Mouse (Mus musculus) spleen, adult 2 months (tissue): ENCODE measurements around the gene Gucy2e. TPM values are rescaled to one million over a fixed set of nuclear protein-coding genes. Genes with fewer than 3 reads are reported as not detected.
A peak's percentile ranks its signal among the peaks of the same experiment; 100 is the strongest.

Experiments used
- DNase-seq, 2 experiments: peaks; one replicate each; pipeline versions ENCODE4 v3.0.0 to v3.0.0-alpha.2; 2012 to 2021; ENCODE audit warnings: low spot score in 2 of 2, low read depth in 1 of 2
- H3K27ac ChIP-seq: fragments of 200-500 bp; 2 replicates; pipeline ENCODE4 v1.5.1; 2012; ENCODE audit warnings: low read length, inconsistent platforms; ENCODE audit not compliant: insufficient read depth
- H3K27me3 ChIP-seq: fragments of 200-500 bp; 2 replicates; pipeline ENCODE4 v1.6.1; 2012; ENCODE audit warnings: mild to moderate bottlenecking, moderate library complexity, low read length, inconsistent platforms; ENCODE audit not compliant: control insufficient read depth, insufficient read depth
- H3K36me3 ChIP-seq: fragments of 200-500 bp; 2 replicates; pipeline ENCODE4 v1.6.1; 2012; ENCODE audit warnings: mild to moderate bottlenecking, low read length, inconsistent platforms; ENCODE audit not compliant: control insufficient read depth, insufficient read depth
- H3K4me1 ChIP-seq: fragments of 200-500 bp; 2 replicates; pipeline ENCODE4 v1.6.1; 2011; ENCODE audit warnings: inconsistent platforms; ENCODE audit not compliant: control insufficient read depth, insufficient read depth, insufficient read length
- H3K4me3 ChIP-seq: fragments of 200-500 bp; 2 replicates; pipeline ENCODE4 v1.5.1; 2011; ENCODE audit warnings: mild to moderate bottlenecking, inconsistent platforms; ENCODE audit not compliant: insufficient read depth, insufficient read length; ENCODE audit errors: extremely low read depth
- CTCF ChIP-seq: fragments of 200-500 bp; IDR thresholded peaks from 2 replicates; pipeline ENCODE4 v1.5.1; 2011; ENCODE audit warnings: mild to moderate bottlenecking, inconsistent platforms; ENCODE audit not compliant: insufficient read depth, insufficient read length, insufficient replicate concordance; ENCODE audit errors: extremely low read depth
- POLR2A ChIP-seq: fragments of 200-500 bp; IDR thresholded peaks from 2 replicates; pipeline ENCODE4 v1.6.1; 2011; ENCODE audit warnings: low read depth, low read length, inconsistent platforms
- WGBS: fragments of 180-500 bp; shearing (Covaris S2); methylation state at CpG from one replicate; pipeline ENCODE4 v1.1.7; 2018; 5-methylcytosine and 5-hydroxymethylcytosine counted together
- polyA plus RNA-seq: library from polyadenylated mRNA; depleted of rRNA; stranded (reverse); fragments of >200 nt; gene quantifications from 2 replicates; pipeline ENCODE4 v1.2.3, GENCODE M21; 2012; rRNA removed

The Gucy2e gene
- polyA plus RNA-seq, 1 experiment = 0.02 TPM

DNA sequence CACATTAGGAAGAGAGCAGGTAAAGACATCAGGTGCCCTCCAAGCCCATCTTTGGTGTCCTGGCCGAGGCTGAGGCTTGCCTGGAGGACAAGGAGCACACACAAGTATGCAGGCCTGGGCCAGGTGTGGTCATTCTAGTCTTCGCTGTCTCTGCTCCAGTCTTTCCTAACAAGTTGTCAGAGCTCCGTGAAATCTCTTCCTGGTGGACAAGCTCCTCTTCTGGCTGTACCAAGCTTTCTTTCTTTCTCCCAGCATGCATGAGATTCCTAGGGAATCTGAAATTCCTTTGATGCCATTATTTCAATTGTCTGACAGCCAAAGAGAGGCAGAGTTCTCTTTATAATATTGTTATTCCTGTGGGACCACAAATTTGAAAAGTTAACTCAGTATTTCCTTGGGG is 57.3 kb downstream of the Gucy2e start:
- no peak for TF ChIP-seq CTCF
- TF ChIP-seq POLR2A = no peak
- H3K27ac ChIP-seq = no peak overlapping the region
- WGBS = 85% methylated on average over 3 of the region's 3 CpGs
- H3K4me3 ChIP-seq = no peak overlapping the region
- no peaks in the 10 kb centered on the region for H3K36me3 ChIP-seq
- DNase-seq = no peak
- H3K27me3 ChIP-seq = peaks cover 2% of the 10 kb centered on the region; the same call in 1 of the 2 replicates
- H3K4me1 ChIP-seq = no peaks in the 10 kb centered on the region

DNA sequence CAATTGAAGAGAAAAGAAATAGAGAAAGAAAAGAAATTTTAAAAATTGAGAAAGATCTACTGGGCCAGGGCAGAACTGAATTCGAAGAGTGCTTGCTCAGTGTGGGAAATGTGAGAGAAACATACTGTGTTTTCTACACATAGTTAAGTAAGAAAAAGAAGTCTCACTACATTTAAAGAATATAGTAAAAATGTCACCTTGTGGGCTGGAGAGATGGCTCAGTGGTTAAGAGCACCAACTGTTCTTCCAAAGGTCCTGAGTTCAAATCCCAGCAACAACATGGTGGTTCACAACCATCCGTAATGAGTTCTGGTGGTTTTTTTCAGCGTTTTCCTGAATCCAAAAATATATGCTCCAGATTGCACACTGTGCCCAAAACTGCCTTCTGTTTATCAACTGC is 58.3 kb downstream of the Gucy2e start:
- no peak overlapping the region for H3K4me3 ChIP-seq
- no peak for DNase-seq
- TF ChIP-seq CTCF (no peak), POLR2A (no peak)
- H3K4me1 ChIP-seq = no peaks in the 10 kb centered on the region
- H3K27ac ChIP-seq = no peak overlapping the region
- peaks cover 2% of the 10 kb centered on the region; the same call in 1 of the 2 replicates for H3K27me3 ChIP-seq
- H3K36me3 ChIP-seq = no peaks in the 10 kb centered on the region
- WGBS = 76% methylated on average over 3 of the region's 3 CpGs

DNA sequence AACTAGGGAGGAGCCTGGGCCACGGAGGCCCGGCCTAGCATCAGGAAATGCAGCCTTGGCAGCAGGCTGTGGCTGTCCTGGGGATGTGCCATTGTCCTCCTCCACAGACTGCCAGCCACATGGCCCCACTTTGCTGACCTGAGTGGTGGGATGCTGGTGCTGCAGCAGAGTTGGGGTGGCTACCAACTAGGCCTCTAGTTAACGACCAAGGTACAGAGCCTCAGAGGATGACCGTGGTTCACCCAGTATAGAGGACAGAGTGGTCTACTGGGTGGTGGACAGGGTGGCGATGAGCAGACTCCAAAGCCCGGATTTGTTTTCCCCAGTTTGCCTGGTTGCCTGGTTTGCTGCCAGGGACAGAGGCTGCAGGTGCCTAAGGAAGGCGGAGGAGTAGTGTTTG is 62.1 kb downstream of the Gucy2e start:
- H3K27me3 ChIP-seq = peaks cover 2% of the 10 kb centered on the region; the same call in 1 of the 2 replicates
- no peak overlapping the region for H3K4me3 ChIP-seq
- no peaks in the 10 kb centered on the region for H3K36me3 ChIP-seq
- TF ChIP-seq POLR2A (no peak), CTCF (no peak)
- H3K4me1 ChIP-seq = no peaks in the 10 kb centered on the region
- no peak for DNase-seq
- no peak overlapping the region for H3K27ac ChIP-seq
- 86% methylated on average over 7 of the region's 7 CpGs for WGBS

DNA sequence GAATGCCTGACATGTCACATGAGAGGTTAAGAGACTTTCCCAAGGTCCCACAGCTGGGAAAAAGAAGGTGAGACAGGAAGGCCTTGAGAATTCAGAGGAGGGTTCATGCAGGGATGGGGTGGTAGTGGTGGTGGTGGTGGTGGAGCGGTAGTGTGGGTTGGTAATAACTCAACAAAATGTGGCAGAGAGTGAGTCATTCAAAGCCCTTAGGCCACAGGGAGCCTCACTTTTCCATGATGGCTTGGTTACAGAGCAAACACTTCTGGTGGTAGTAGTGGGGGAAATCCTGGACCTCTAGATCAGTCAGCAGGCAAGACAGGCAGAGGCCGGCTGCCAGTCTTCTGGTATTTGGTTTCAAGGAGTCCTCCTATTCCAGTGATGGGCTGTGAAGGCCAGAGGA is 64.2 kb downstream of the Gucy2e start:
- H3K27me3 ChIP-seq = peaks cover 2% of the 10 kb centered on the region; the same call in 1 of the 2 replicates
- no peak overlapping the region for H3K4me3 ChIP-seq
- no peaks in the 10 kb centered on the region for H3K4me1 ChIP-seq
- H3K27ac ChIP-seq = no peak overlapping the region
- no peaks in the 10 kb centered on the region for H3K36me3 ChIP-seq
- DNase-seq = no peak
- WGBS = 93% methylated on average over 2 of the region's 2 CpGs
- TF ChIP-seq POLR2A (no peak), CTCF (no peak)

DNA sequence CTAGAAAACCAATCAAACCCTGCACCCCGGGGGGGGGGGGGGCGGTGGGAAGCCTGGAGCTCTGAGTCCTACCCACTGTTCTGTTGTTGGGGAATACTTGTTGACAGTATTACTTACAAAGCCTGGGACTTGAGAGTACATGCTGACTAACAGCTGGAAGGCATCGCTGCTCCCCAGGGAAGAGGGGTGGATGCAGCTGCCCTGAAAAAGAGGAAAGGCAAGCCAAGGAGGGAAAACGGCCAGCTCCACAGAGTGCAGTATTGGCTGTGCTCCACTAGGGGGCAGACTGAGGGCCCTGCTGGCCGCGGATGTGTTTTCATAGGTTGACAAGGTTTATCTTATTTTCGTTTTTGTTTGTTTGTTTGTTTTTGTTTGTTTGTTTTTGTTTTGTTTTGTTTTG is 65.2 kb downstream of the Gucy2e start:
- Histone ChIP-seq H3K27me3 (no peaks in the 10 kb centered on the region), H3K4me3 (no peak overlapping the region)
- WGBS = 37% methylated on average over 7 of the region's 7 CpGs

DNA sequence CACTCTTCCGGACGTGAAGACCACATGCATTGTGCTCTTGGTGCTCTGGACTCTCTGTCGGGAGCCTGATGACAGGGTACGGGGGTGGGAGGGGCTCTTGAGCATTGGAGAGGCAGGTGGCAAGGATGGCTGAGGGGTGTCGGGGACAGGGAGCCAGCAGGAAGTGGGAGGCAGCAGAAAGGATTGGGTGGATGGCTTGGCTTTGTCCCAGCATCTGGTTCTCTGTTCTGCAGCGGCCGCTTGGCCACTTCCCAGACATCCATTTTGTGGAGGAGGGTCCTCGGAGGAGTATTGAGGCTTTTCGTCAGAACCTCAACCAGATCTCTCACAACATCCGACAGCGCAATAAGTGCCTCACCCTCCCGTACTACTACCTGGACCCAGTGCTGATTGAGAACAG is 67.5 kb downstream of the Gucy2e start:
- 85% methylated on average over 12 of the region's 12 CpGs for WGBS
- H3K27me3 ChIP-seq = no peaks in the 10 kb centered on the region
- H3K4me1 ChIP-seq = no peaks in the 10 kb centered on the region
- TF ChIP-seq POLR2A (no peak), CTCF (no peak)
- H3K27ac ChIP-seq = no peak overlapping the region
- no peak overlapping the region for H3K4me3 ChIP-seq
- DNase-seq = no peak
- no peaks in the 10 kb centered on the region for H3K36me3 ChIP-seq

More for the DNA sequence above, 65.2 kb downstream of the Gucy2e start:
- TF ChIP-seq CTCF (peak; percentile 72; the same call in 1 of the 2 replicates), POLR2A (no peak)
- peak in 1 of 2 experiments; percentile 18 for DNase-seq
- H3K27ac ChIP-seq = no peak overlapping the region
- H3K36me3 ChIP-seq = no peaks in the 10 kb centered on the region
- no peaks in the 10 kb centered on the region for H3K4me1 ChIP-seq

Other genes with a start within 250 kb of the Gucy2e start
- 14.0 and 16.8 TPM in 2 replicates for gene Pfas, start 228.6 kb downstream of the Gucy2e start, polyA plus RNA-seq
- gene Ctc1, start 221.1 kb downstream of the Gucy2e start, polyA plus RNA-seq = 27.2 and 30.4 TPM in 2 replicates
- 41.4 and 42.9 TPM in 2 replicates for gene Aurkb, start 191.4 kb downstream of the Gucy2e start, polyA plus RNA-seq
- 16.7 and 23.7 TPM in 2 replicates for gene Borcs6, start 177.3 kb downstream of the Gucy2e start, polyA plus RNA-seq
- 7.0 and 14.6 TPM in 2 replicates for gene Tmem107, start 166.2 kb downstream of the Gucy2e start, polyA plus RNA-seq
- 94.2 and 95.7 TPM in 2 replicates for gene Vamp2, start 148.5 kb downstream of the Gucy2e start, polyA plus RNA-seq
- 23.3 and 25.7 TPM in 2 replicates for gene Per1, start 141.8 kb downstream of the Gucy2e start, polyA plus RNA-seq
- 0.44 and 0.55 TPM in 2 replicates for gene Hes7, start 116.6 kb downstream of the Gucy2e start, polyA plus RNA-seq
- gene 9130213A22Rik, start 114.4 kb downstream of the Gucy2e start, polyA plus RNA-seq = 0.40 and 0.69 TPM in 2 replicates
- gene Aloxe3, start 111.1 kb downstream of the Gucy2e start, polyA plus RNA-seq = 0.20 and 2.8 TPM in 2 replicates
- gene Alox12b, start 80.0 kb downstream of the Gucy2e start, polyA plus RNA-seq = not detected in 2 replicates
- gene Alox8, start 39.2 kb downstream of the Gucy2e start, polyA plus RNA-seq = 0.12 and 0.18 TPM in 2 replicates
- gene Cntrob, start 86.7 kb upstream of the Gucy2e start, polyA plus RNA-seq = 9.2 and 10.9 TPM in 2 replicates
- gene Trappc1, start 86.9 kb upstream of the Gucy2e start, polyA plus RNA-seq = 21.2 and 28.6 TPM in 2 replicates
- gene Kcnab3, start 89.2 kb upstream of the Gucy2e start, polyA plus RNA-seq = 0.92 and 1.2 TPM in 2 replicates
- gene Rnf227, start 103.4 kb upstream of the Gucy2e start, polyA plus RNA-seq = 0.47 and 0.86 TPM in 2 replicates
- gene Chd3, start 132.4 kb upstream of the Gucy2e start, polyA plus RNA-seq = 146 and 160 TPM in 2 replicates
- 82.3 and 105 TPM in 2 replicates for gene Naa38, start 158.5 kb upstream of the Gucy2e start, polyA plus RNA-seq
- 9.5 and 11.1 TPM in 2 replicates for gene Cyb5d1, start 158.6 kb upstream of the Gucy2e start, polyA plus RNA-seq
- 14.3 and 20.5 TPM in 2 replicates for gene Tmem88, start 161.2 kb upstream of the Gucy2e start, polyA plus RNA-seq
- gene Kdm6b, start 176.6 kb upstream of the Gucy2e start, polyA plus RNA-seq = 15.8 and 17.0 TPM in 2 replicates